Mouse (Mus musculus) lung, adult 18-20 months (tissue): ENCODE results near the gene Tmem203.
"Not testable (repeated sequence)": the region's sequence is repeated elsewhere in the genome, so short reads cannot be mapped to it uniquely, and the experiment has no call there.

Source experiments
- DNase-seq, 2 experiments: peaks; one replicate each; pipeline ENCODE4 v3.0.0; 2022; ENCODE audit warnings: mixed read lengths in 2 of 2

Tmem203 gene

GRCm38 (mm10) chr2:25234050-25234449 is 21.2 kb upstream of the Tmem203 start, which contains the start of gene Slc34a3:
Gene Slc34a3, minus strand, starts transcription at chr2:25234364.
- DNase-seq = no peak

- DNase-seq = no peak
These were observed 20.6 kb upstream of the Tmem203 start for GRCm38 (mm10) chr2:25234551-25235220.

- DNase-seq = no peak
These were observed 18.6 kb upstream of the Tmem203 start, which contains the start of gene Rnf224 for GRCm38 (mm10) chr2:25236614-25237013. Gene Rnf224, minus strand, starts transcription at chr2:25236787.

GRCm38 (mm10) chr2:25237522-25237921 is 17.7 kb upstream of the Tmem203 start:
- DNase-seq = peak; percentile 81 to 89

DNA sequence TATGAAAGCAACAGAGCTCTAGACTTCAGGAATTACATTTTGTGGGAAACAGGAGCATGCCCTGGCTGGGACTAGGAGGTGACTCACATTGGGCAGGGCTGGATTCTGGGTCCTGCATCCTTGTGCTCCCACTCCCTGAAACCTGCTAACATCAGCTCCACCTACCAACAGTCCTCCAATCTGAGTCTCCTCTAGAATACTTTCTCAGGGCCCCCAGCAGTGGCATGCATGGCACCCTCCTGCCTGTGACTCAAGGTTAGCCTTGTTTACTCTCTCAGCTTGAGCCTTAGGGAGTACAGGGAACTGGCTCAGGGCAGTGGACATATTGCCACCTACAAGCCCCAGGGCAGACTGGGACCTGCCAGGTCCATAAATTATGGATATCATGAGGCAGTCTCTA is 17.1 kb upstream of the Tmem203 start:
- DNase-seq = peak in 1 of 2 experiments; percentile 17

GRCm38 (mm10) chr2:25239766-25240165 is 15.5 kb upstream of the Tmem203 start:
- DNase-seq = no peak

DNA sequence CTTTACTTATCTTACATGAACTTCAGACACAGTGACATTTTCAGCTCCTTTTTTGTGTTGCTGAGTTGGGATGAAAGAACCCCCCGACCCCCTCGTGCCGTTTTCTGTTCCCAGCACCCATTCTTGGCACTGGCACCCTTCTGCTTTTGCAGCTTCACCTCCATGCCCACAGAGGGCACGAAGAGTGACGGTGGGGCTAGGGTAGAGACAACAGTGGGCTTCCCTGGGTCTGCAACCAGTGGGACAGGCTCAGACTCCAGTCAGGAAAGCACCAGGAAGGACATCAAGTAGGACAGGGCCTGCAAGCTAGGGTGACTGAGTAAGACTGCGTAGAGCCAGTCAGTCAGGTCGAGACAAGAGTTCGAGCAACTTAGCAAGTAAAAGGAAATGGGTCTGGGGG is 14.9 kb upstream of the Tmem203 start:
- DNase-seq = no peak

DNA sequence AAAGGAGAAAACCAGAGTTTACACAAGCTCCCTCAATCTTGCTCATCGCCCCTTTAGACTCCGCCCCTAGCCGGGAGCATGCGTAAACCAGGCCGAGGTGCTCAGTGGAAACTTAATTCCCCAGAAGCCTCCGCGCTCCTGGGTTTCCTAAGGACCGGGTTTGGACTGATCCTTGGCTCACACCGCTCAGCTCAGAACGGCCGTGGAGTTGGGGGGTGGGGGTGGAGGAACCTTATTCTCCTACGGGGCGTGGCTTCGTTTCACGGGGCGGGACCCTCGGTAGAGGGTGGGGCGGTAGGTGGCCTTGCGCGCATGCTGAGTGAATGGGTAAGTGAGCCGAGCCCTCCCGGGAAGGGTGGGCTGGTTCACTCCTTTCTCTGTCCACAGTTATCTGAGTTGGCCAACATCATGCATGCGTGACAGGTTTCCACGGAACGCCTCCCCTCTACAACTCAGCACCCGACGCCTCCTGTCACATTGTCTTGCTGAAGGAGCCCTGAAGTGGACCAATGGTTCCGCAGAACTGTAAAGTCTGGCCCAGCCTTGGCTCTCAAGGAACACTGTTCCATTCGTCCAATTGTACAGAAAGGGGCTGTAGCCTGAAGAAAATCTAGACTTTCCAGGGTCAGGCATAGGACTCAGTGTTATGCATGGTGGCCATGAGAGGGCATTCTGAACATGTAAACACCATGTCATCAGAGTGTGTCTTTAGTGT is 14.4 kb upstream of the Tmem203 start:
- DNase-seq = peak; percentile 82 to 88

GRCm38 (mm10) chr2:25241438-25241775 is 13.8 kb upstream of the Tmem203 start:
- no peak for DNase-seq

DNA sequence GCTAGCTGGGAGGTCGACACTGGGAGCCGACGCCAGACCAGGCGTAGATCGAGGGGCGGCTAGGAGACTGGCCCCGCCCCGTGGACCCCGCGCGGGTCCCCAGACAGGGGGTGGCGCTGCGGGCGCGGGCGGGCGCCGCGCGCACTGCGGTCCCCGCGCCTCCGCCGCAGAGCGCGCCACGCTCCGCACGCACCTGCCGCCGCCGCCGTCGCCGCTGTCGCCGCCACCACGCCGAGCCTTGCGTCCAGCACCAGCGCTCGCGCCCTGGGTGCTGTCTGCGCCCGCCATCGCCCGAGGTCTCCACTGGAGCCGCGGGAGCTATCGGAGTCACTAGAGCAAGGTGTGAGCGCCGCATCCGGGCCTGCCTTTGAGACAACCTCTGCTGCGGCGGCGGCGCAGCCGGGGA is 13.1 kb upstream of the Tmem203 start, which contains the start of the genes Rnf208 and Cysrt1:
Gene Rnf208 (plus strand): TSS at position 155 of the 406 bp plus-strand sequence.
Gene Cysrt1 (minus strand): TSS at position 352 of the 406 bp plus-strand sequence.
- no peak for DNase-seq

DNA sequence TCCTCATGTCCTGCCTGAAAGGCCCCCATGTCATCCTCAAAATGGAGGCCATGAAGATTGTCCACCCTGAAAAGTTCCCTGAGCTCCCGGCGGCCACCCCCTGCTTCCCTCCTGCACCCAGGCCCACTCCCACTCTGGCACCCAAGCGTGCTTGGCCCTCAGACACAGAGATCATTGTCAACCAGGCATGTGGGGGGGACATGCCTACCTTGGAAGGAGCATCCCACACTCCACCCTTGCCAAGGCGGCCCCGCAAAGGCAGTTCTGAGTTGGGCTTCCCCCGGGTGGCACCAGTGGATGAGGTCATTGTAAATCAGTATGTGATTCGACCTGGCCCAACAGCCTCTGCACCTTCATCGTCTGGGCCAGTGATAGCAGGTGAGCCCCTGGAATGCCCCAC is 11.9 kb upstream of the Tmem203 start:
- no peak for DNase-seq

- no peak for DNase-seq
These were observed 11.1 kb upstream of the Tmem203 start for GRCm38 (mm10) chr2:25244144-25244543.

DNA sequence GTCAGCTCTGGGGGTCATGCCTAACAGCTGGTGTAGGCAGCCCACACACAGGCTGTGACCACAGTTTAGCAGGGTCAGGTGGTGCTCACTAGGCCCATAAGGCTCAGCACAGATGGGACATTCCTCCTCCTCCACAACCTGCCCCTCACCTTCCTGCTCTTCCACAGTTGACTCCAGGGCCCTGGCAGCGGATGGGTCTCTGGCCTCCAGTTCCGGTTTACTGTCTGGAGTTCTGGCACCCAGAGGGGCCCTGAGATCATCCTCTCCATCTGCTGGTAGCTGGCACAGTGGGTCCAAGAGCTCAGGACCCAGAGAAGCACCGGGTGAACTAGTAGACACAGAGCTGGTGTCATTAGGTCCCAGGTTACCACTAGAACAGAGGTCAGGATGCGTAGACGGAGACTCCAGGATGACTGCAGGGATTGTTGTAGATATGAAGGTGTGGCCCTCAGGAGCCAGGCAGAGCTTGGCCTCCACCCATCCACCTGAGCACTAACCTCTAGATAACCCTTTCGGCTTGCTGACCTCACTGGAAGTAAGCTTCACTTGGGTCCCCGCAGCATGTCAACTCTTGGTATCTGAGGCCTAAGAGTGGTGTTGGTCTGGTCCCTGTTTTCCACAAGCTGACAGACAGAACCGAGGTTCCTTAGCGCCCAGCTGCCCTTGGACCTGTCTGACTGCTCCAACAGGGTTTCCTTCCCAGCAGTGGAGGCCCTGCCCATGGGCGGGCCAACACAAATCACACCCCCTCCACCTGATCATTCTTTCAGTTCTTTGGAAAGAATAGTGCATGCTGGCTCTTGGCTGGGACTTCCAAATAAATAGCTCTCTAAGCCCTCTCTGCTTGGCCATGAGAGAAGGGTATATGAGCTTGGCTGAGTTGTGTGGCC is 8.8 kb upstream of the Tmem203 start, which contains the start of gene AL732309.1:
Gene AL732309.1 (minus strand): TSS at position 681 of the 890 bp plus-strand sequence.
- DNase-seq = peak; percentile 42 to 69

DNA sequence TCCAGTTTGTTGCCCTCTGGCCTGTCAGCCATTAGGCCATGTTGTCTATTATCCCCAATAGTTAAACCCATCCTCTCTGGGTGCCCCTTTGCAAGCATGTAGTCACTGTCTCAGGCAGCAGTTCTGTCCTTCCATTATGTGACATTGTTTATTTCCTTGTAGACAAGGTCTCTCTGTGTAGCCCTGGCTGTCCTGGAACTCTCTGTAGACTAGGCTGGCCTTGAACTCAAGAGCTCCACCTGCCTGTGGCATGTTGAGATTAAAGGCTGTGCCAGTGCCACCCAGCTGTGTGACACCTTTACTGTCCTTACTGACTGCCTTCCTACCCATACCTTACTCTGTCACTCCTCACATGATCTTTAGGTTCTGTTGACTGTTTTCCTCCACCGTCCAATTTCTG is 2.9 kb upstream of the Tmem203 start:
- peak in 1 of 2 experiments; percentile 27 for DNase-seq

DNA sequence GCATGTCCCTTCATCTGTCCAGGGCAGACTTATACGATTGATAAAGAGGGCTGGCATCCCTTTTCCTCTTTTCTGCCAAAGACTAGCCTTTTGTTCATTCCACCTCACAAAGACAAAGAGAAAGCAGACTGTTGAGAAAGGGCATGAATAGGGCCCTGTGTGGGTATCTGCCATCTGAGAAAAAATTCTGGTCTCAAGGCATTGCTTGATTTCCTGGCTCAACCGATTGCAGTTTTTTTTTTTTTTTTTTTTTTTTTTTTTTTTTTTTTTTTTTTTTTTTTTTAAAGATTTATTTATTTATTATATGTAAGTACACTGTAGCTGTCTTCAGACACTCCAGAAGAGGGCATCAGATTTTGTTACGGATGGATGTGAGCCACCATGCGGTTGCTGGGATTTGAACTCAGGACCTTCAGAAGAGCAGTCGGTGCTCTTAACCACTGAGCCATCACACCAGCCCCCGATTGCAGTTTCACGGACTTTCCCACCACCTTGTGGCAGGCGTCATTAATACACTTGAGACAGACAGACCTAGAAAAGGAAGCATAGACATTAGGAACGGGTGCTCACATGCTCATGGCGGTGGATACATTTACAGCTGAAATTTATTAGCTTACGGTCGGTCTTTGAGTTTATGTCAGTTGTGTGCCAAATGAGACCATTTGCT is 1.3 kb downstream of the Tmem203 start:
- peak; percentile 37 to 47 for DNase-seq

GRCm38 (mm10) chr2:25257250-25257649 is 2.0 kb downstream of the Tmem203 start:
- not testable (repeated sequence) for DNase-seq

- no peak for DNase-seq
These were observed 3.6 kb downstream of the Tmem203 start for GRCm38 (mm10) chr2:25258887-25259286.

DNA sequence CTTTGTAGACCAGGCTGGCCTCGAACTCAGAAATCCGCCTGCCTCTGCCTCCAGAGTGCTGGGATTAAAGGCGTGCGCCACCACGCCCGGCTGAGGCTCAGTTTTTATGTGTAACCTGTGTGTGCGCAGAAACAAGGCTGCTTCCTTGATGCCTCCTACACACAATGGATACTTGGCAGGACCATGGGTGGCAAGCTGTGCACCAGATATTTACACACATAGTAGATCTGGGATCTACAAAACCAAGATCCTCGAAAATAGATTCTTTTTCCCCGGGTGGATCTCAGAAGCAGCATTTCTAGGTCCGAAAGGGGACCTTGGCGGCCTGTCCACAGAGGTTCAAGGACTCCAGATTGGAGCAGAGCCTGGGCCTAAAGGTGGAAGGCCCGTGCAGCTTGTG is 6.6 kb downstream of the Tmem203 start:
- DNase-seq = no peak

DNA sequence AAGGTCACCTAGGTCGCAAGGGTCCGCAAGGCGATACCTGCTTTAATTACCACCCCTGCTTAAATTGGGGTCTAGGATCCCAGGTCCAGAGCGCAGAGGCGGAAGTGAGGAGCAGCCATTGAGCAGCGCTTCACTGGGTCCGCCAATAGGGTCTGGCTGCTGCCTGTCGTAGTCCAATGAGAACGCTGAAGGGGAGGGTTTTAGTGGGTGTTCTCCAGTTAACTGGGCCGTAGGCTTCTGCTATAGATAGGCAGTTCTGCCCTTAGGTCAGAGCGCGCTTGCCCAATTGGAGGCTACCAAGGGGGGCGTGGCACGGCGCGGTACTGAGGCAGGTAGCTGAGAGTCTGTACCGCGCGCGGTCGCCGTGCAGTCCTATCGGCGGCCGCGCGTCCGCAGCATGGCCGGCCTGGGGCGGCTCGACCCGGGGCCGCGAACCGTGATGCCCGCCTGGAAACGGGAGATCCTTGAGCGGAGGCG is 7.1 kb downstream of the Tmem203 start, which contains the start of gene Tprn:
Gene Tprn (plus strand): TSS at position 328 of the 477 bp plus-strand sequence.
- DNase-seq = peak; percentile 96 to 98

- DNase-seq = peak in 1 of 2 experiments; percentile 33
These were observed 7.8 kb downstream of the Tmem203 start for GRCm38 (mm10) chr2:25262795-25263622.

GRCm38 (mm10) chr2:25263623-25264285 is 8.5 kb downstream of the Tmem203 start:
- no peak for DNase-seq
